Mouse (Mus musculus) erythroblast, embryonic 14.5 days (primary cell): ENCODE data around the gene Sgpp2.

ENCODE experiments used
- GATA1 ChIP-seq: IDR thresholded peaks from 2 replicates; pipeline ENCODE4 v1.6.1; 2012; ENCODE audit warnings: low read length, inconsistent platforms, mixed read lengths
- TAL1 ChIP-seq: IDR thresholded peaks from 3 replicates; pipeline ENCODE4 v1.6.1; 2012; ENCODE audit warnings: low read length, inconsistent platforms, mixed read lengths

GRCm38 (mm10) chr1:78322098-78322778 is 12.1 kb downstream of the Sgpp2 start:
- no peak for TF ChIP-seq TAL1
- TF ChIP-seq GATA1 = no peak
